Mouse (Mus musculus) limb, embryonic 12.5 days (tissue): ENCODE measurements around the gene Synpr. TPM values are rescaled to one million over a fixed set of nuclear protein-coding genes. Genes with fewer than 3 reads are reported as not detected.

Experiments used
- ATAC-seq: fragments of 200-750 bp; cut with Nextera tagmentation; 2 replicates; pipeline ENCODE4 v1.8.0; 2017; ENCODE audit warnings: low read depth, moderate TSS enrichment; ENCODE audit not compliant: insufficient number of reproducible peaks, insufficient read depth, low FRiP score, low TSS enrichment
- H3K27ac ChIP-seq: fragments of 300-500 bp; sonication (generic); 2 replicates; pipeline ENCODE4 v1.5.1; 2016; ENCODE audit warnings: mild to moderate bottlenecking, moderate library complexity
- H3K27me3 ChIP-seq: fragments of 300-500 bp; sonication (generic); 2 replicates; pipeline ENCODE4 v1.6.1; 2016; ENCODE audit warnings: mild to moderate bottlenecking, moderate library complexity
- H3K36me3 ChIP-seq: fragments of 300-500 bp; sonication (generic); 2 replicates; pipeline ENCODE4 v1.6.1; 2016; ENCODE audit warnings: mild to moderate bottlenecking, moderate library complexity
- H3K4me1 ChIP-seq: fragments of 300-500 bp; sonication (generic); replicated peaks from 2 replicates; pipeline ENCODE4 v1.6.1; 2016
- H3K4me2 ChIP-seq: fragments of 300-500 bp; sonication (generic); 2 replicates; pipeline ENCODE4 v1.6.1; 2016; ENCODE audit warnings: mild to moderate bottlenecking, moderate library complexity
- H3K4me3 ChIP-seq: fragments of 300-500 bp; sonication (generic); replicated peaks from 2 replicates; pipeline ENCODE4 v1.5.1; 2016; ENCODE audit warnings: mild to moderate bottlenecking
- H3K9ac ChIP-seq: fragments of 300-500 bp; sonication (generic); replicated peaks from 2 replicates; pipeline ENCODE4 v1.6.1; 2016; ENCODE audit warnings: mild to moderate bottlenecking, moderate library complexity
- H3K9me3 ChIP-seq: fragments of 300-500 bp; sonication (generic); 2 replicates; pipeline ENCODE4 v1.6.1; 2016; ENCODE audit warnings: mild to moderate bottlenecking, moderate library complexity
- WGBS: fragments of 180-500 bp; shearing (Covaris S2); methylation state at CpG from one replicate; pipeline ENCODE4 v1.1.7; 2016; 5-methylcytosine and 5-hydroxymethylcytosine counted together
- polyA plus RNA-seq: library from polyadenylated mRNA; unstranded; fragments of >200 nt; fragmentation: Nextera tagmentation; extraction: Ambion mirVana; gene quantifications from 2 replicates; pipeline ENCODE4 v1.2.1, GENCODE M21; 2016

The Synpr gene
- polyA plus RNA-seq, 1 experiment from 2014 or later, result 5.9 TPM

GRCm38 (mm10) chr14:13444908-13445307 lies 160.3 kb downstream of the Synpr start:
- Histone ChIP-seq H3K4me1 (no peaks in the 10 kb centered on the region), H3K9ac (no peak overlapping the region), H3K27ac (no peak overlapping the region), H3K9me3 (no peaks in the 10 kb centered on the region), H3K4me3 (no peak overlapping the region), H3K4me2 (no peak overlapping the region), H3K27me3 (no peaks in the 10 kb centered on the region), H3K36me3 (no peaks in the 10 kb centered on the region)
- WGBS, result 35% methylated on average over 2 of the region's 2 CpGs
- no peak for ATAC-seq

GRCm38 (mm10) chr14:13453461-13454204 lies 169.1 kb downstream of the Synpr start:
- no peak for ATAC-seq
- WGBS, result 53% methylated on average over 3 of the region's 3 CpGs

GRCm38 (mm10) chr14:13454991-13455390 lies 170.4 kb downstream of the Synpr start:
- Histone ChIP-seq H3K9ac (no peak overlapping the region), H3K27ac (no peak overlapping the region), H3K4me3 (no peak overlapping the region), H3K27me3 (no peaks in the 10 kb centered on the region), H3K4me2 (no peak overlapping the region), H3K36me3 (no peaks in the 10 kb centered on the region), H3K9me3 (no peaks in the 10 kb centered on the region), H3K4me1 (peaks cover 4% of the 10 kb centered on the region; the same call in 1 of the 2 replicates)
- ATAC-seq, result no peak

More at GRCm38 (mm10) chr14:13453461-13454204, 169.1 kb downstream of the Synpr start:
- H3K36me3 ChIP-seq, result no peaks in the 10 kb centered on the region
- H3K9me3 ChIP-seq, result no peaks in the 10 kb centered on the region
- H3K4me1 ChIP-seq, result peaks cover 4% of the 10 kb centered on the region; the same call in 1 of the 2 replicates
- H3K27ac ChIP-seq, result no peak overlapping the region
- H3K4me2 ChIP-seq, result no peak overlapping the region
- no peak overlapping the region for H3K9ac ChIP-seq
- no peaks in the 10 kb centered on the region for H3K27me3 ChIP-seq
- no peak overlapping the region for H3K4me3 ChIP-seq

GRCm38 (mm10) chr14:13459333-13459732 lies 174.8 kb downstream of the Synpr start:
- no peaks in the 10 kb centered on the region for H3K9me3 ChIP-seq
- no peak overlapping the region for H3K27ac ChIP-seq
- 14% methylated on average over 1 of the region's 1 CpGs for WGBS
- H3K9ac ChIP-seq, result no peak overlapping the region
- no peak overlapping the region for H3K4me2 ChIP-seq
- H3K27me3 ChIP-seq, result no peaks in the 10 kb centered on the region
- H3K4me3 ChIP-seq, result no peak overlapping the region
- peaks cover 4% of the 10 kb centered on the region; the same call in 1 of the 2 replicates for H3K4me1 ChIP-seq
- H3K36me3 ChIP-seq, result no peaks in the 10 kb centered on the region
- ATAC-seq, result no peak

GRCm38 (mm10) chr14:13469211-13469610 lies 184.6 kb downstream of the Synpr start:
- ATAC-seq, result no peak
- 82% methylated on average over 2 of the region's 2 CpGs for WGBS
- no peak overlapping the region for H3K4me3 ChIP-seq
- H3K27ac ChIP-seq, result no peak overlapping the region
- H3K4me1 ChIP-seq, result no peaks in the 10 kb centered on the region
- H3K4me2 ChIP-seq, result no peak overlapping the region
- H3K9ac ChIP-seq, result no peak overlapping the region
- no peaks in the 10 kb centered on the region for H3K9me3 ChIP-seq
- H3K36me3 ChIP-seq, result no peaks in the 10 kb centered on the region
- no peaks in the 10 kb centered on the region for H3K27me3 ChIP-seq

- H3K9me3 ChIP-seq, result no peaks in the 10 kb centered on the region
- 75% methylated on average over 1 of the region's 1 CpGs for WGBS
- no peak overlapping the region for H3K4me2 ChIP-seq
Measured at GRCm38 (mm10) chr14:13477821-13478220, 193.2 kb downstream of the Synpr start.

GRCm38 (mm10) chr14:13505355-13505754 lies 220.8 kb downstream of the Synpr start:
- Histone ChIP-seq H3K4me3 (no peak overlapping the region), H3K9ac (no peak overlapping the region), H3K36me3 (no peaks in the 10 kb centered on the region), H3K27me3 (no peaks in the 10 kb centered on the region), H3K9me3 (no peaks in the 10 kb centered on the region), H3K4me1 (no peaks in the 10 kb centered on the region), H3K4me2 (no peak overlapping the region), H3K27ac (no peak overlapping the region)
- WGBS, result 57% methylated on average over 5 of the region's 5 CpGs
- no peak for ATAC-seq

More at GRCm38 (mm10) chr14:13477821-13478220, 193.2 kb downstream of the Synpr start:
- no peak overlapping the region for H3K27ac ChIP-seq
- no peaks in the 10 kb centered on the region for H3K4me1 ChIP-seq
- H3K4me3 ChIP-seq, result no peak overlapping the region
- no peaks in the 10 kb centered on the region for H3K27me3 ChIP-seq
- no peaks in the 10 kb centered on the region for H3K36me3 ChIP-seq
- no peak overlapping the region for H3K9ac ChIP-seq
- no peak for ATAC-seq

- 90% methylated on average over 5 of the region's 5 CpGs for WGBS
- Histone ChIP-seq H3K4me2 (no peak overlapping the region), H3K9me3 (no peaks in the 10 kb centered on the region), H3K27ac (no peak overlapping the region), H3K4me3 (no peak overlapping the region), H3K27me3 (no peaks in the 10 kb centered on the region), H3K9ac (no peak overlapping the region), H3K36me3 (no peaks in the 10 kb centered on the region), H3K4me1 (no peaks in the 10 kb centered on the region)
- ATAC-seq, result no peak
Measured at GRCm38 (mm10) chr14:13518608-13519139, 234.1 kb downstream of the Synpr start.

- Histone ChIP-seq H3K36me3 (no peaks in the 10 kb centered on the region), H3K27me3 (no peaks in the 10 kb centered on the region), H3K4me3 (no peak overlapping the region), H3K27ac (no peak overlapping the region), H3K9me3 (no peaks in the 10 kb centered on the region), H3K4me2 (no peak overlapping the region), H3K4me1 (no peaks in the 10 kb centered on the region), H3K9ac (no peak overlapping the region)
- ATAC-seq, result no peak
- WGBS, result 53% methylated on average over 7 of the region's 7 CpGs
Measured at GRCm38 (mm10) chr14:13519239-13520011, 234.8 kb downstream of the Synpr start.

- no peaks in the 10 kb centered on the region for H3K4me1 ChIP-seq
- no peaks in the 10 kb centered on the region for H3K36me3 ChIP-seq
- WGBS, result 68% methylated on average over 2 of the region's 2 CpGs
- no peak overlapping the region for H3K4me2 ChIP-seq
- no peak overlapping the region for H3K9ac ChIP-seq
- no peak for ATAC-seq
- H3K9me3 ChIP-seq, result no peaks in the 10 kb centered on the region
- no peaks in the 10 kb centered on the region for H3K27me3 ChIP-seq
- no peak overlapping the region for H3K4me3 ChIP-seq
- no peak overlapping the region for H3K27ac ChIP-seq
Measured at GRCm38 (mm10) chr14:13547746-13548145, 263.2 kb downstream of the Synpr start.

GRCm38 (mm10) chr14:13551209-13551608 lies 266.6 kb downstream of the Synpr start:
- H3K4me1 ChIP-seq, result no peaks in the 10 kb centered on the region
- no peak overlapping the region for H3K4me2 ChIP-seq
- H3K27me3 ChIP-seq, result no peaks in the 10 kb centered on the region
- no peak overlapping the region for H3K4me3 ChIP-seq
- no peaks in the 10 kb centered on the region for H3K36me3 ChIP-seq
- no peak for ATAC-seq
- H3K27ac ChIP-seq, result no peak overlapping the region
- no peaks in the 10 kb centered on the region for H3K9me3 ChIP-seq
- WGBS, result 81% methylated on average over 4 of the region's 4 CpGs
- no peak overlapping the region for H3K9ac ChIP-seq
